Mouse (Mus musculus): ENCODE measurements around the gene Fmnl1. TPM values are rescaled to one million over a fixed set of nuclear protein-coding genes. Genes with fewer than 3 reads are reported as not detected.

The Fmnl1 gene
- polyA plus RNA-seq, 1 experiment from 2014 or later = 1.1 TPM

- peak overlapping the region; percentile 22 for H3K4me3 ChIP-seq (ENCODE audit: low read depth, low read length)
Measured at GRCm38 (mm10) chr11:103192956-103193824, 22.3 kb downstream of the Fmnl1 start.

GRCm38 (mm10) chr11:103193825-103194168, 22.9 kb downstream of the Fmnl1 start:
- no peak overlapping the region for H3K4me2 ChIP-seq
- no peak overlapping the region for H3K27ac ChIP-seq (ENCODE audit: low read depth, low read length)
- peaks cover 9% of the 10 kb centered on the region; the same call in 1 of the 2 replicates for H3K4me1 ChIP-seq (ENCODE audit: control insufficient read depth, insufficient read depth, low read length)
- H3K9ac ChIP-seq (ENCODE audit: low read depth, low read length) = no peak overlapping the region
- H3K4me3 ChIP-seq (ENCODE audit: low read depth, low read length) = no peak overlapping the region
- peaks cover 93% of the 10 kb centered on the region for H3K27me3 ChIP-seq (ENCODE audit: control insufficient read depth, insufficient read depth, low read length)
- H3K36me3 ChIP-seq (ENCODE audit: control insufficient read depth, insufficient read depth, low read length) = no peaks in the 10 kb centered on the region
- 35% methylated on average over 9 of the region's 9 CpGs for WGBS (ENCODE audit: insufficient replicate concordance)
- no peak for ATAC-seq (replicated peaks; ENCODE audit: insufficient number of reproducible peaks, low FRiP score, low TSS enrichment)
- no peaks in the 10 kb centered on the region for H3K9me3 ChIP-seq (replicated peaks; ENCODE audit: control insufficient read depth, low read length)

More at GRCm38 (mm10) chr11:103192956-103193824, 22.3 kb downstream of the Fmnl1 start:
- Histone ChIP-seq H3K4me1 (ENCODE audit: control insufficient read depth, insufficient read depth, low read length) (0 out of 2 replicates have a peak, but pooled peaks cover 5% of the 10 kb centered on the region), H3K9me3 (replicated peaks; ENCODE audit: control insufficient read depth, low read length) (no peaks in the 10 kb centered on the region), H3K36me3 (ENCODE audit: control insufficient read depth, insufficient read depth, low read length) (no peaks in the 10 kb centered on the region), H3K9ac (ENCODE audit: low read depth, low read length) (no peak overlapping the region), H3K4me2 (peak overlapping the region; percentile 58), H3K27me3 (ENCODE audit: control insufficient read depth, insufficient read depth, low read length) (peaks cover 86% of the 10 kb centered on the region), H3K27ac (ENCODE audit: low read depth, low read length) (no peak overlapping the region)
- 7% methylated on average over 44 of the region's 44 CpGs for WGBS (ENCODE audit: insufficient replicate concordance)
- ATAC-seq (replicated peaks; ENCODE audit: insufficient number of reproducible peaks, low FRiP score, low TSS enrichment) = no peak

GRCm38 (mm10) chr11:103195236-103195635, 24.3 kb downstream of the Fmnl1 start:
- no peaks in the 10 kb centered on the region for H3K36me3 ChIP-seq (ENCODE audit: control insufficient read depth, insufficient read depth, low read length)
- H3K4me3 ChIP-seq (ENCODE audit: low read depth, low read length) = no peak overlapping the region
- H3K9ac ChIP-seq (ENCODE audit: low read depth, low read length) = no peak overlapping the region
- H3K4me1 ChIP-seq (ENCODE audit: control insufficient read depth, insufficient read depth, low read length) = peaks cover 17% of the 10 kb centered on the region; the same call in 1 of the 2 replicates
- peaks cover 99% of the 10 kb centered on the region for H3K27me3 ChIP-seq (ENCODE audit: control insufficient read depth, insufficient read depth, low read length)
- H3K4me2 ChIP-seq = no peak overlapping the region
- ATAC-seq (replicated peaks; ENCODE audit: insufficient number of reproducible peaks, low FRiP score, low TSS enrichment) = no peak
- 82% methylated on average over 18 of the region's 18 CpGs for WGBS (ENCODE audit: insufficient replicate concordance)
- no peaks in the 10 kb centered on the region for H3K9me3 ChIP-seq (replicated peaks; ENCODE audit: control insufficient read depth, low read length)
- H3K27ac ChIP-seq (ENCODE audit: low read depth, low read length) = no peak overlapping the region

GRCm38 (mm10) chr11:103195656-103196055, 24.7 kb downstream of the Fmnl1 start:
- no peak overlapping the region for H3K4me3 ChIP-seq (ENCODE audit: low read depth, low read length)
- H3K4me2 ChIP-seq = no peak overlapping the region
- H3K27me3 ChIP-seq (ENCODE audit: control insufficient read depth, insufficient read depth, low read length) = peaks cover 100% of the 10 kb centered on the region
- WGBS (ENCODE audit: insufficient replicate concordance) = 81% methylated on average over 5 of the region's 5 CpGs
- H3K27ac ChIP-seq (ENCODE audit: low read depth, low read length) = no peak overlapping the region
- no peaks in the 10 kb centered on the region for H3K36me3 ChIP-seq (ENCODE audit: control insufficient read depth, insufficient read depth, low read length)
- no peaks in the 10 kb centered on the region for H3K9me3 ChIP-seq (replicated peaks; ENCODE audit: control insufficient read depth, low read length)
- ATAC-seq (replicated peaks; ENCODE audit: insufficient number of reproducible peaks, low FRiP score, low TSS enrichment) = no peak
- H3K9ac ChIP-seq (ENCODE audit: low read depth, low read length) = no peak overlapping the region
- peaks cover 17% of the 10 kb centered on the region; the same call in 1 of the 2 replicates for H3K4me1 ChIP-seq (ENCODE audit: control insufficient read depth, insufficient read depth, low read length)

DNA sequence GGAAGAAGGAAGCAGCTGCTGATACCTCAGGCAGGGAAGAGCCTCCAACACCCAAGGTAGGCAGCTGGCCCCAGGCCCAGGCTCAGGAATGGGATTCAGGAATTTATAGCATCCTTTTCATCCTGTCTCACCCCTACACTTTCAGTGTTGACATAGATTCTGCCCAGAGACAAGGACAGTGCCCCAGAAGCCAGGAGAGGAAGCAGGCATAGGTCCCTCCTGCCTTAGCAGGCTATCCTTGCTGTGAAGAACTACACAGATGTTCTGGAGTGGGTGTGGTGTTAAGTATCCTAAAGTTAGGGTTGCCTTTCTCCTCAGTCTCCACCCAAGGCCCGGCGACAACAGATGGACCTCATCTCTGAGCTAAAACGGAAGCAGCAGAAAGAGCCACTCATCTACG, 26.4 kb downstream of the Fmnl1 start:
- Histone ChIP-seq H3K27me3 (ENCODE audit: control insufficient read depth, insufficient read depth, low read length) (peaks cover 97% of the 10 kb centered on the region), H3K27ac (ENCODE audit: low read depth, low read length) (no peak overlapping the region), H3K4me1 (ENCODE audit: control insufficient read depth, insufficient read depth, low read length) (peaks cover 16% of the 10 kb centered on the region; the same call in 1 of the 2 replicates), H3K9ac (ENCODE audit: low read depth, low read length) (no peak overlapping the region), H3K4me2 (no peak overlapping the region), H3K9me3 (replicated peaks; ENCODE audit: control insufficient read depth, low read length) (no peaks in the 10 kb centered on the region), H3K36me3 (ENCODE audit: control insufficient read depth, insufficient read depth, low read length) (no peaks in the 10 kb centered on the region), H3K4me3 (ENCODE audit: low read depth, low read length) (no peak overlapping the region)
- WGBS (ENCODE audit: insufficient replicate concordance) = 67% methylated on average over 4 of the region's 4 CpGs
- ATAC-seq (replicated peaks; ENCODE audit: insufficient number of reproducible peaks, low FRiP score, low TSS enrichment) = no peak

DNA sequence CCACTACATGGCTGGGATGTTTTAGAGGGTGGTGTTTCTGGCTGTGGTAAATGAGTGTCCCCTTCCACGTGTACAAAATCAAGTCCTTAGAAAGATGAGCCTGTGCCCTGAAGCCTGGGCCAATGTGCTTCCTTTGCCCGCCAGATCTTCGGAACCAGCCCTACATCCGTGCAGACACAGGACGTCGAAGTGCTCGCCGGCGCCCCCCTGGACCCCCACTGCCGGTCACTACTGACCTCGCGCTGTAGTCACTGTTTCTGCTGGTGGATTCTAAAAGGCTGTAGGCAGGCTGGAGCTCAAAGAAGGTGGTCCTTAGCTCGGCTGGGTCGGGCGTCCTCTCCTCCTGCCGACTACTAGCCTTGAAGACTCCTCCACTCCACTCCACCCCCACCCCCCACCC, 27.4 kb downstream of the Fmnl1 start:
- ATAC-seq (replicated peaks; ENCODE audit: insufficient number of reproducible peaks, low FRiP score, low TSS enrichment) = no peak
- Histone ChIP-seq H3K27me3 (ENCODE audit: control insufficient read depth, insufficient read depth, low read length) (peaks cover 92% of the 10 kb centered on the region), H3K4me3 (ENCODE audit: low read depth, low read length) (0 out of 2 replicates have a peak overlapping the region, but pooled peaks have one; percentile 36), H3K4me1 (ENCODE audit: control insufficient read depth, insufficient read depth, low read length) (peaks cover 12% of the 10 kb centered on the region; the same call in 1 of the 2 replicates), H3K36me3 (ENCODE audit: control insufficient read depth, insufficient read depth, low read length) (no peaks in the 10 kb centered on the region), H3K4me2 (no peak overlapping the region), H3K9me3 (replicated peaks; ENCODE audit: control insufficient read depth, low read length) (no peaks in the 10 kb centered on the region), H3K27ac (ENCODE audit: low read depth, low read length) (no peak overlapping the region), H3K9ac (ENCODE audit: low read depth, low read length) (no peak overlapping the region)
- WGBS (ENCODE audit: insufficient replicate concordance) = 5% methylated on average over 16 of the region's 16 CpGs

GRCm38 (mm10) chr11:103198911-103199803, 28.2 kb downstream of the Fmnl1 start:
- no peak for ATAC-seq (replicated peaks; ENCODE audit: insufficient number of reproducible peaks, low FRiP score, low TSS enrichment)
- no peaks in the 10 kb centered on the region for H3K36me3 ChIP-seq (ENCODE audit: control insufficient read depth, insufficient read depth, low read length)
- WGBS (ENCODE audit: insufficient replicate concordance) = 3% methylated on average over 58 of the region's 59 CpGs
- peaks cover 12% of the 10 kb centered on the region; the same call in 1 of the 2 replicates for H3K4me1 ChIP-seq (ENCODE audit: control insufficient read depth, insufficient read depth, low read length)
- no peak overlapping the region for H3K9ac ChIP-seq (ENCODE audit: low read depth, low read length)
- no peaks in the 10 kb centered on the region for H3K9me3 ChIP-seq (replicated peaks; ENCODE audit: control insufficient read depth, low read length)
- peak overlapping the region; percentile 36 for H3K4me3 ChIP-seq (ENCODE audit: low read depth, low read length)
- H3K27ac ChIP-seq (ENCODE audit: low read depth, low read length) = no peak overlapping the region
- H3K4me2 ChIP-seq = peak overlapping the region; percentile 69
- H3K27me3 ChIP-seq (ENCODE audit: control insufficient read depth, insufficient read depth, low read length) = peaks cover 84% of the 10 kb centered on the region

DNA sequence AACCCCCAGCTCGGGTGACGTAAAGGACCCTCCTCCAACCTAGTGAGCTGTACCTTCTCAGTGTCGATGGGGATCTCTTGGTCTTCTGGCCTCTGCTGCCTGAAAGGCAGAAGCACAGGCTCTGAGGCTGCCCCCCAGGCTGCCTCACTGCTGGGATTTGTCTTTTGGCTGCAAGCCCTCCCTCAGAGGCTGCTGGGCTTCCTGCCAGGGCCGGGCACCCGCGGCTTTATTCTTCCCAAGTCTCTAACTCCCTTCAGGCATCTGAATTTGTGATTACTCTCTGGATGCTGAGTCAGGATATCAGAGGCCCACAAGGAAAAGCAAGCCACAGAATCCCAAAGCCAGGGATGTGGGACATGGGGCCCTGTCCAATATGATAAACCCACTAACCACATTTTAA, 30.8 kb downstream of the Fmnl1 start:
- WGBS (ENCODE audit: insufficient replicate concordance) = 32% methylated on average over 6 of the region's 6 CpGs
- H3K27me3 ChIP-seq (ENCODE audit: control insufficient read depth, insufficient read depth, low read length) = peaks cover 60% of the 10 kb centered on the region
- no peak for ATAC-seq (replicated peaks; ENCODE audit: insufficient number of reproducible peaks, low FRiP score, low TSS enrichment)

More for the DNA sequence above, 30.8 kb downstream of the Fmnl1 start:
- no peak overlapping the region for H3K4me2 ChIP-seq
- no peak overlapping the region for H3K9ac ChIP-seq (ENCODE audit: low read depth, low read length)
- no peaks in the 10 kb centered on the region for H3K9me3 ChIP-seq (replicated peaks; ENCODE audit: control insufficient read depth, low read length)
- no peaks in the 10 kb centered on the region for H3K36me3 ChIP-seq (ENCODE audit: control insufficient read depth, insufficient read depth, low read length)
- no peak overlapping the region for H3K4me3 ChIP-seq (ENCODE audit: low read depth, low read length)
- H3K4me1 ChIP-seq (ENCODE audit: control insufficient read depth, insufficient read depth, low read length) = peaks cover 12% of the 10 kb centered on the region; the same call in 1 of the 2 replicates
- H3K27ac ChIP-seq (ENCODE audit: low read depth, low read length) = no peak overlapping the region

Measured in heart, embryonic 11.5 days (tissue).